Mouse (Mus musculus) thymus, postnatal 4 days (tissue): ENCODE measurements at regions not wholly inside any gene's neighbourhood (a gene's known extent, or its start where the extent isn't known, plus 50 kb on each side); places are given as distances from the start of the nearest gene placed in this dataset.

ENCODE experiments used
- DNase-seq: peaks from one replicate; pipeline ENCODE4 v3.0.0; 2021

- no peak for DNase-seq
Measured at GRCm38 (mm10) chr10:99676557-99677098, 82.8 kb downstream of the Csl start.

- no peak for DNase-seq
Measured at GRCm38 (mm10) chr10:99678096-99678495, 81.4 kb downstream of the Csl start.

- DNase-seq = no peak
Measured at GRCm38 (mm10) chr10:99679813-99680212, 79.6 kb downstream of the Csl start.

GRCm38 (mm10) chr10:99681932-99682331 is 77.5 kb downstream of the Csl start:
- no peak for DNase-seq

GRCm38 (mm10) chr10:99682350-99682749 is 77.1 kb downstream of the Csl start:
- DNase-seq = no peak

- DNase-seq = no peak
Measured at GRCm38 (mm10) chr10:99683310-99683709, 76.1 kb downstream of the Csl start.

- DNase-seq = no peak
Measured at GRCm38 (mm10) chr10:99685911-99686310, 73.5 kb downstream of the Csl start.

GRCm38 (mm10) chr10:99687011-99687410 is 72.4 kb downstream of the Csl start:
- DNase-seq = no peak

- no peak for DNase-seq
Measured at GRCm38 (mm10) chr10:99697696-99698095, 61.8 kb downstream of the Csl start.

GRCm38 (mm10) chr10:99699498-99699897 is 60.0 kb downstream of the Csl start:
- no peak for DNase-seq

GRCm38 (mm10) chr10:99700052-99700777 is 59.2 kb downstream of the Csl start:
- no peak for DNase-seq
